Mouse (Mus musculus) forebrain, embryonic 12.5 days (tissue): ENCODE results near the gene Gm5416. TPM values are rescaled to one million over a fixed set of nuclear protein-coding genes. Genes with fewer than 3 reads are reported as not detected.
"Not testable (repeated sequence)": the region's sequence is repeated elsewhere in the genome, so short reads cannot be mapped to it uniquely, and the experiment has no call there.

Source experiments
- ATAC-seq: fragments of 200-750 bp; cut with Nextera tagmentation; 2 replicates; pipeline ENCODE4 v1.8.0; 2017; ENCODE audit warnings: moderate TSS enrichment; ENCODE audit not compliant: low FRiP score
- H3K27ac ChIP-seq: fragments of 300-500 bp; sonication (generic); 2 replicates; pipeline ENCODE4 v1.5.1; 2016; ENCODE audit warnings: mild to moderate bottlenecking
- H3K27me3 ChIP-seq: fragments of 300-500 bp; sonication (generic); 2 replicates; pipeline ENCODE4 v1.6.1; 2016; ENCODE audit warnings: mild to moderate bottlenecking
- H3K36me3 ChIP-seq: fragments of 300-500 bp; sonication (generic); replicated peaks from 2 replicates; pipeline ENCODE4 v1.6.1; 2016; ENCODE audit warnings: mild to moderate bottlenecking
- H3K4me1 ChIP-seq: fragments of 300-500 bp; sonication (generic); 2 replicates; pipeline ENCODE4 v1.6.1; 2016
- H3K4me2 ChIP-seq: fragments of 300-500 bp; sonication (generic); 2 replicates; pipeline ENCODE4 v1.6.1; 2016; ENCODE audit warnings: mild to moderate bottlenecking, moderate library complexity
- H3K4me3 ChIP-seq: fragments of 300-500 bp; sonication (generic); replicated peaks from 2 replicates; pipeline ENCODE4 v1.5.1; 2016; ENCODE audit warnings: mild to moderate bottlenecking
- H3K9ac ChIP-seq: fragments of 300-500 bp; sonication (generic); 2 replicates; pipeline ENCODE4 v1.6.1; 2016; ENCODE audit warnings: mild to moderate bottlenecking
- H3K9me3 ChIP-seq: fragments of 300-500 bp; sonication (generic); 2 replicates; pipeline ENCODE4 v1.6.1; 2016
- WGBS: fragments of 180-500 bp; shearing (Covaris S2); methylation state at CpG from one replicate; pipeline ENCODE4 v1.1.7; 2016; 5-methylcytosine and 5-hydroxymethylcytosine counted together
- polyA plus RNA-seq: library from polyadenylated mRNA; unstranded; fragments of >200 nt; fragmentation: Nextera tagmentation; extraction: Ambion mirVana; gene quantifications from 2 replicates; pipeline ENCODE4 v1.2.1, GENCODE M21; 2016

Gene Gm5416
- not detected in 2 replicates for polyA plus RNA-seq

DNA sequence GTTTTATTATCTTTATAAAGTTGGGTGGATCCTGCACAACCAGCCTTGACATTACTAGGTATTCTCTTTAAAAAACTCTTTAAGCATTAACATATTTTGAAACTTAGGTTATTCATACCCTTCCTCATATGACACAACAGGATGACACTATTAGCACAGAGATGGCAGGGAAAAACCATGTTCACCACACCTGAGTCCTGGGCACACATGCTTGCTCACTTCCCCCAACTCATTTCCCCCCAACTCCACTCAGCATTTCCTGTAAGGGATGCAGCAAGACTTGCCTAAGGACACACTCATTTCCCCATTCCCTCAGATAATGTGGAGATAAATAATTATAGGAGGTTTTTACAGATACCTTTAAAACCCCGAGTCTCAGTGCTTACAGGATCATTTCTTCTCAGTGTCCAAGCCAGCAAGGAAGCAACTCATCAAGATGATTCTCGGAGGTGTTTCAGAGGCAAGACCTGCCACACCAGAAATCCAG lies at the start of gene Gm5416:
Gene Gm5416, plus strand, starts transcription at position 437 of the 487 bp plus-strand sequence.
- no peak within 1 kb of the TSS for H3K4me3 ChIP-seq
- no peak within 1 kb of the TSS for H3K27ac ChIP-seq
- H3K27me3 ChIP-seq: no peaks in the 10 kb centered on the region
- no peaks in the 10 kb centered on the region for H3K4me1 ChIP-seq
- H3K4me2 ChIP-seq: no peak within 1 kb of the TSS
- 81% methylated on average over 2 of the region's 2 CpGs for WGBS
- no peak within 1 kb of the TSS for H3K9ac ChIP-seq
- H3K36me3 ChIP-seq: no peaks in the 10 kb centered on the region
- no peak for ATAC-seq
- H3K9me3 ChIP-seq: no peaks in the 10 kb centered on the region

DNA sequence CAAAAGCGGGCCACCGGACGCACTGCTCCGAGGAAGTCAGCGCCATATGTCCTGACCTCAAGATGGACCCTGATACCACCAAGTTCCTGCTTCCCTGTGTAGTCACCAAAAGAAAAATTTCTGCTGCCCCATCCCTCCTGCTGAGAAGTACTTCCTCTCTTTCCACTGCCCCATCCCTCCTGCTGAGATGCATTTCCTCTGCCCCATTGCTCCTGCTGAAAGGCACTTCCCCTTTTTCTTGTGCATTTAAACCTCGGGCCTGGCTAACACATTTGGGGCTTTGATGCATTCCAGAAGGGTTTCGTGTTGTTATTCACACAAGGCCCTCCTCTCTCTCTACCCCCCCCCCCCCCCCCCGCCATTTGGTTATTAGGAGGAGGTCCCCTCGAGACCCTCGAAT lies 42.4 kb upstream of the Gm5416 start:
- H3K4me1 ChIP-seq, H3K36me3 ChIP-seq, H3K9me3 ChIP-seq, H3K4me2 ChIP-seq, H3K27ac ChIP-seq, H3K4me3 ChIP-seq, H3K9ac ChIP-seq, H3K27me3 ChIP-seq, ATAC-seq: not testable (repeated sequence)
- 86% methylated on average over 9 of the region's 10 CpGs for WGBS

DNA sequence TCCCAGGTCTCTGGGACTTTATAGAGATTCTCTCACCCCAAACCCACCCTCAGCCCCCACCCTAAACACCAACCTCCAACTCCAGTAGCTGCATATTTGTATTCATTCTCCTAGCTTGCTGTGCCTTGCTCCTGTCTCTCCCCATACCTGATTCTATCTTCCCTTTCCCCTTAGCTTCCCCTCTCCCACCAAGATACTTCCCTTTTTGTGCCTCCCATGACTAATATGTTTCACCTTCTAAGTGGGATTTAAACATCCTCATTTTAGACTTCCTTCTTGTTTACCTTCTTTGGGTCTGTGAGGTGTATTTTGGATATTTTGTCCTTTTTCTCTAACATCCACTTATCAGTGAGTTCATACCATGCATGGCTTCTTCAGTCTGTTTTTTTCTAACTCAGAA lies 34.1 kb upstream of the Gm5416 start:
- Histone ChIP-seq H3K27me3 (no peaks in the 10 kb centered on the region), H3K36me3 (no peaks in the 10 kb centered on the region), H3K9ac (no peak overlapping the region), H3K4me1 (no peaks in the 10 kb centered on the region), H3K9me3 (no peaks in the 10 kb centered on the region), H3K4me2 (no peak overlapping the region), H3K4me3 (no peak overlapping the region), H3K27ac (no peak overlapping the region)
- ATAC-seq: no peak

DNA sequence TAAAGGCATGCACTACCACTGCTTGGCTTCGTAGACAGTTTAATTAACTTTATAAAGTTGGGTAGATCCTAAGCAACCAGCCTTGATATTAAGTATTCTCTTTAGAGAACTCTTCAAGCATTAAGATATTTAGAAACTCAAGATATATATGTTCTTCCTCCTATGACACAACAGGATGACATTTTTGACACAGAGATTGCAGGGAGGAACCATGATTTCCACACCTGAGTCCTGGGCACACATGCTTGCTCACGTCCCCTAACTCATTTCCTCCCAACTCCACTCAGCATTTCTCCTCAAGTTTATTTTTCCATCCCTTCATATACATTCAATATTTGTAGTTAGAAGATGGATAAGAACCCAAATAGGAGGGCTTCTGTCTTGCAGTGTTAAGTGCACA lies 30.3 kb upstream of the Gm5416 start:
- Histone ChIP-seq H3K9me3 (no peaks in the 10 kb centered on the region), H3K4me2 (no peak overlapping the region), H3K9ac (no peak overlapping the region), H3K4me3 (no peak overlapping the region), H3K27me3 (no peaks in the 10 kb centered on the region), H3K4me1 (no peaks in the 10 kb centered on the region), H3K36me3 (no peaks in the 10 kb centered on the region), H3K27ac (no peak overlapping the region)
- ATAC-seq: no peak
- 79% methylated on average over 2 of the region's 2 CpGs for WGBS

DNA sequence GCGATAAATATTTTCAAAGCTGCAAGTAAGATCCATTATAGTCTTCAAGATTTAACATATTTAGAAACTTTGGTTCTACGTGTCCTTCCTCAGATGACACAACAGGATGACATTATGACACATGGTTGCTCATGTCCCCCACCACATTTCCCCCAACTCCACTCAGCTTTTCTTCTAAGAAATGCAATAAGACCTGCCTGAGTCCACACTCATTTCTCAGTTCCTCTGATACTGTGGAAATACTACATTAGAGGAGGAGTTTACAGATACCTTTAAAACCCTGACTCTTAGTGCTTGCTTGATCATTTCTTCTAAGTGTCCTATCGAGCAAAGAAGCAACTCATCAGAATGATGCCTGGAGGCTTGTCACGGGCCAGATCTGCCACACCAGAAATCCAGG lies 26.3 kb upstream of the Gm5416 start, which contains the start of gene Gm5483:
Gene Gm5483, plus strand, starts transcription at position 301 of the 400 bp plus-strand sequence.
- H3K27me3 ChIP-seq, H3K36me3 ChIP-seq, H3K27ac ChIP-seq, H3K9me3 ChIP-seq, H3K4me2 ChIP-seq, ATAC-seq, H3K9ac ChIP-seq, H3K4me3 ChIP-seq, H3K4me1 ChIP-seq: not testable (repeated sequence)
- 89% methylated on average over 4 of the region's 4 CpGs for WGBS

DNA sequence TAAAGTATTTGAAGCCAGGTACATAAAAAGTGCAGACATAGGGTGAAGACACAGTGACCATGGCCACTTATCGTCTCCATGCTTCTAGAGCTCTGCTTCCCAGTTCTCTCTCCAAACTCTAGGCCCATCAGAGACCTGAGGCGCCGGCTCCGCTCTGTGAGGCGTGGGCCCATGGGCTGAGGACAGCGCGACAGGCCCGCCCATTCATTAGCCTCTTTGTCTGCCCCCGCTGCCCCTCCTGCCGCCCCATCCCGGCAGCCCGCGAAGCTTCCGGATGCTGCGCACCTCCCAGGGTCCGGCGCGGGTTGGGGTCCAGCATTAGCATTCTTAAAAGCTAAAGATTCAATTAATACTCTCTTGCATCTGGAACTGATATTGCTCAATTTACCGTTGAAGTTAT lies 11.0 kb upstream of the Gm5416 start:
- WGBS: 47% methylated on average over 19 of the region's 19 CpGs
- Histone ChIP-seq H3K27me3 (no peaks in the 10 kb centered on the region), H3K4me3 (no peak overlapping the region), H3K9ac (no peak overlapping the region), H3K9me3 (no peaks in the 10 kb centered on the region), H3K4me1 (no peaks in the 10 kb centered on the region), H3K27ac (no peak overlapping the region), H3K4me2 (peak overlapping the region; percentile 30), H3K36me3 (no peaks in the 10 kb centered on the region)
- no peak for ATAC-seq

DNA sequence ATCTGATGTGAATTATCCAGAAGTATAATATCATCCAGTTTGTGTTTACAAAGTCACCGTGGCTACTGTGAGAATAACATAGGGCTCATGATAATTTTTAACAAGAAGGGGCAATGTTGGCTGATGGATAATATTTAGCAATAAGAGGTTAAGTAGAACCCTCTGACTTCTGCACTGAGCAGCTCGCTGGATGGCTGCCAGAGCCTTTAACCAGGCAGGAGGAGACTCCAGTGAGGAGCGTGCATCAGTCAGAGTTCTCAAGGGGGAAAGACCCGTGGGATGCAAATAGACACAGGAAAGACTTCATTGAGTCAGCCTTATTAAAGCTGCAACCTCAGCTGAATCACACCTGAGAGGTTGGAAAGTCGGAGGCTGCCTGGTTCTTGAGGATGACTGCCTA lies 6.4 kb upstream of the Gm5416 start:
- Histone ChIP-seq H3K9me3 (no peaks in the 10 kb centered on the region), H3K9ac (no peak overlapping the region), H3K4me1 (no peaks in the 10 kb centered on the region), H3K4me2 (no peak overlapping the region), H3K4me3 (no peak overlapping the region), H3K27ac (no peak overlapping the region), H3K36me3 (no peaks in the 10 kb centered on the region), H3K27me3 (no peaks in the 10 kb centered on the region)
- no peak for ATAC-seq
- WGBS: 82% methylated on average over 5 of the region's 5 CpGs

DNA sequence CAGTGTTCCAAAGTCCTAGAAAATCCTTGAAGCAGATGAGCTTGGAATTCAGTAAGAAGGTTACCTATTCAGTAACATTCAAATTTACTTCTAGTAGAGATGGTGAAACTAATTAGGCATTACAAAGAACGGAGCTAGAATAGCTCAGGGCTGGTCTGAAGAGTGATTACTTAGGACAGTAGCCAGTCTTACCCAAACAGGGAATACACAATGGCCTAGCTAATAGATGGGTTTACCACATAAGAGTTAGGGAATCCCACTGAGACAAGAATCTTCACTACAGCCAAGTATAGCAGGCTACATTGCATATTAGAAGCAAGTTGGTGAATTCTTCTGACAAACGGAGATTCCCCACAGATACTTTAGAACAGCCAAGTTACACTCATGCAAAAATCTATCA lies 4.5 kb upstream of the Gm5416 start:
- not testable (repeated sequence) for H3K4me1 ChIP-seq, H3K27ac ChIP-seq, H3K9me3 ChIP-seq, H3K27me3 ChIP-seq, H3K4me2 ChIP-seq, H3K36me3 ChIP-seq, H3K9ac ChIP-seq, H3K4me3 ChIP-seq, ATAC-seq
- 44% methylated on average over 2 of the region's 2 CpGs for WGBS

DNA sequence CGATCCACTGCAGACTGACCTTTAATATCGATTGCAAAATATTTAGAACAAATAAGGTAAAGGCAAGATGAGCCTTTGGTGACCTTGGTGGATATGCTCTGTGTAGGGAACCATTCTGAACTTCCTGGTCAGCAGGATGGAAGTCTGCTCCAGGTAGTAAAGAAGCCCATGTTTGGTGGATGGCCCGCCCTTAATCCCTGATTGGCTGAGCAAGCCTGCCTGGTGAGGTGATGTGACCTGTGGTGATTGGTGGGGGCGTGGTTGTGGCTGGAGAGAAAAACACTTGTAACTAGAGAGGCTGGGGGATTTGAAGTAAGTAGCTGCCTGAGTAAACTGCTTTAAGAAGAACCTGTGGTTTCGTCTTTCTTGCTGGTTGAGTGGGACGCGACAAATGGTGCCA lies 11.0 kb downstream of the Gm5416 start, which contains the start of gene 2010005H15Rik:
Gene 2010005H15Rik, plus strand, starts transcription at position 301 of the 400 bp plus-strand sequence.
- WGBS: 93% methylated on average over 7 of the region's 7 CpGs
- H3K27ac ChIP-seq, H3K9ac ChIP-seq, H3K4me2 ChIP-seq, ATAC-seq, H3K4me1 ChIP-seq, H3K4me3 ChIP-seq, H3K9me3 ChIP-seq, H3K27me3 ChIP-seq, H3K36me3 ChIP-seq: not testable (repeated sequence)

DNA sequence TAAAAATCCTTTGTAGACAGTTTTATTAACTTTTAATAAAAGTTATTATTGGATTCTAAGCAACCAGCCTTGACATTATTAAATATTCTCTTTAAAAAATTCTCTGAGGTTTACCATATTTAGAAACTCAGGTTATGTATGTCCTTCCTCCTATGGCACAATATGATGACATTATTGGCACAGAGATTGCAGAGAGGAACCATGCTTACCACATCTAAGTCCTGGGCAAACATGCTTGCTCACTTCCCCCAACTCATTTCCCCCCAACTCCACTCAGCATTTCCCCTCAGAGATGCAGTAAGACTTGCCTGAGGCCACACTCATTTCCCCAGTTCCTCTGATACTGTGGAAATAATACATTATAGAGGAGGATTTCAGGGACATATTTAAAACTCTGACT lies 50.4 kb downstream of the Gm5416 start:
- ATAC-seq, H3K4me1 ChIP-seq, H3K4me3 ChIP-seq, H3K9ac ChIP-seq, H3K27me3 ChIP-seq, H3K9me3 ChIP-seq, H3K27ac ChIP-seq, H3K36me3 ChIP-seq, H3K4me2 ChIP-seq: not testable (repeated sequence)

Other genes starting within 250 kb of the Gm5416 start
- 90.1 and 96.3 TPM in 2 replicates for gene Kpna1, start 231.7 kb upstream of the Gm5416 start, polyA plus RNA-seq
- 12.1 TPM in 2 replicates for gene Wdr5b, start 169.2 kb upstream of the Gm5416 start, polyA plus RNA-seq
- gene Fam162a, start 138.8 kb upstream of the Gm5416 start, polyA plus RNA-seq: 219 and 249 TPM in 2 replicates
- 76.5 and 76.8 TPM in 2 replicates for gene Ccdc58, start 138.7 kb upstream of the Gm5416 start, polyA plus RNA-seq
- not detected in 2 replicates for gene Csta1, start 79.2 kb upstream of the Gm5416 start, polyA plus RNA-seq
- gene Stfa2l1, start 53.6 kb upstream of the Gm5416 start, polyA plus RNA-seq: not detected in 2 replicates
- gene Gm5483, start 26.2 kb upstream of the Gm5416 start, polyA plus RNA-seq: 1.5 TPM in 1 of 2 replicates, not detected in the other
- not detected in 2 replicates for gene 2010005H15Rik, start 11.1 kb downstream of the Gm5416 start, polyA plus RNA-seq
- gene Stfa1, start 66.5 kb downstream of the Gm5416 start, polyA plus RNA-seq: 1.3 and 2.0 TPM in 2 replicates
- gene BC117090, start 123.9 kb downstream of the Gm5416 start, polyA plus RNA-seq: not detected in 2 replicates
- 1.5 and 2.3 TPM in 2 replicates for gene BC100530, start 157.3 kb downstream of the Gm5416 start, polyA plus RNA-seq
- gene Stfa2, start 198.1 kb downstream of the Gm5416 start, polyA plus RNA-seq: not detected in 2 replicates
- not detected in 2 replicates for gene Stfa3, start 245.0 kb downstream of the Gm5416 start, polyA plus RNA-seq